Mouse (Mus musculus) MEL (cell line): Measurements from ENCODE around the gene Nup54.

ENCODE experiments used
- CHD1 ChIP-seq: IDR thresholded peaks from 2 replicates; pipeline ENCODE4 v1.6.1; 2012; ENCODE audit warnings: low read depth, mild to moderate bottlenecking, inconsistent platforms, low read length, improper control_type of control experiment
- CTCF ChIP-seq, 3 experiments: IDR thresholded peaks in 2 of 3; conservative IDR thresholded peaks in 1 of 3; 2 replicates each; pipeline ENCODE4 v1.5.1; 2011 to 2012; ENCODE audit warnings: low read length in 3 of 3, low read depth in 2 of 3, mild to moderate bottlenecking in 2 of 3, improper control_type of control experiment in 1 of 3, inconsistent platforms in 1 of 3, mixed read lengths in 1 of 3, moderate library complexity in 1 of 3; ENCODE audit not compliant: control insufficient read depth in 1 of 3, insufficient read depth in 1 of 3, poor library complexity in 1 of 3, severe bottlenecking in 1 of 3
- E2F4 ChIP-seq: IDR thresholded peaks from 2 replicates; pipeline ENCODE4 v1.6.1; 2011; ENCODE audit warnings: low read depth, low read length, improper control_type of control experiment, borderline replicate concordance
- EP300 ChIP-seq, 2 experiments: IDR thresholded peaks; 2 replicates each; pipeline ENCODE4 v1.6.1; 2011; ENCODE audit warnings: improper control_type of control experiment in 2 of 2, low read length in 2 of 2, low read depth in 1 of 2, mild to moderate bottlenecking in 1 of 2
- GABPA ChIP-seq: IDR thresholded peaks from 2 replicates; pipeline ENCODE4 v1.6.1; 2012; ENCODE audit warnings: low read depth, mild to moderate bottlenecking, inconsistent platforms, low read length, improper control_type of control experiment, moderate library complexity
- MAX ChIP-seq: IDR thresholded peaks from 2 replicates; pipeline ENCODE4 v1.6.1; 2011; ENCODE audit warnings: low read length, improper control_type of control experiment
- MXI1 ChIP-seq: IDR thresholded peaks from 2 replicates; pipeline ENCODE4 v1.6.1; 2011; ENCODE audit warnings: mild to moderate bottlenecking, low read depth, low read length, improper control_type of control experiment
- MYC ChIP-seq: IDR thresholded peaks from 2 replicates; pipeline ENCODE4 v1.6.1; 2011; ENCODE audit warnings: low read depth, mild to moderate bottlenecking, low read length, improper control_type of control experiment, moderate library complexity
- NRF1 ChIP-seq: IDR thresholded peaks from 2 replicates; pipeline ENCODE4 v1.6.1; 2014; ENCODE audit warnings: low read depth, mild to moderate bottlenecking, inconsistent platforms, low read length, improper control_type of control experiment, moderate library complexity; ENCODE audit not compliant: poor library complexity, insufficient read depth, severe bottlenecking
- POLR2A ChIP-seq, 2 experiments: IDR thresholded peaks; 2 replicates each; pipeline ENCODE4 v1.6.1; 2011 to 2012; ENCODE audit warnings: low read length in 2 of 2, mild to moderate bottlenecking in 2 of 2, control low read depth in 1 of 2, improper control_type of control experiment in 1 of 2, low read depth in 1 of 2, moderate library complexity in 1 of 2; ENCODE audit not compliant: control insufficient read depth in 1 of 2, insufficient read depth in 1 of 2, poor library complexity in 1 of 2
- TBP ChIP-seq: IDR thresholded peaks from 2 replicates; pipeline ENCODE4 v1.8.0; 2011; ENCODE audit warnings: low read depth, low read length, improper control_type of control experiment
- USF1 ChIP-seq: IDR thresholded peaks from 2 replicates; pipeline ENCODE4 v1.6.1; 2014; ENCODE audit warnings: low read depth, mild to moderate bottlenecking, inconsistent platforms, low read length, improper control_type of control experiment, moderate library complexity
- USF2 ChIP-seq, 2 experiments: IDR thresholded peaks; 2 replicates each; pipeline ENCODE4 v1.6.1; 2011 to 2012; ENCODE audit warnings: improper control_type of control experiment in 2 of 2, low read length in 2 of 2, borderline replicate concordance in 1 of 2, inconsistent platforms in 1 of 2, low read depth in 1 of 2, mild to moderate bottlenecking in 1 of 2; ENCODE audit not compliant: insufficient read depth in 1 of 2
- ZKSCAN1 ChIP-seq: IDR thresholded peaks from 2 replicates; pipeline ENCODE4 v1.6.1; 2012; ENCODE audit warnings: low read depth, mild to moderate bottlenecking, inconsistent platforms, low read length, improper control_type of control experiment, moderate library complexity

DNA sequence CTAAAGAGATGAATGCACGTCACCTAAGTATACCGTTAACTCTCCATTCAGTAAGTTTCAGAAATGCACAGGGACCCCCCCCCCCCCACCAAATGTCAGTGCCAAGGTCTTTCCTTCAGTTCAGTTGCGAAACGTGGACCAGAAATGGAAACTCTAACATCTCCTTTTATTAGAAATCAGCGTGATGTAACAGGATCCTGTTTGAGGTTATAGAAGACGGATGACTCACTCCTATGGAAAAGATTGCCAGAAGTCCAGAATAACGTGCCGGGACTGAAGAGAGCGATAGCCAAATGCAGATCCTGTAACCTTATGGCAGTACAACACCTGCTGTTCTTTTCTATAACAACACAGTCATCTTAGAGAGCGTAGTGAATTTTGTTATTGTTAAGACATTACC is 66.6 kb downstream of the Nup54 start:
- TF ChIP-seq EP300 (IDR thresholded peaks at IDR 0.05; ENCODE audit: low read depth in 1 of 2, low read length in 2 of 2) (no peak), GABPA (no peak), MAX (no peak), USF2 (IDR thresholded peaks at IDR 0.05; ENCODE audit: borderline replicate concordance in 1 of 2, insufficient read depth in 1 of 2, low read depth in 1 of 2, low read length in 2 of 2) (no peak), CTCF (IDR thresholded peaks at IDR 0.05 in 2 of 3, conservative IDR thresholded peaks at IDR 0.05 in 1 of 3; ENCODE audit: control insufficient read depth in 1 of 3, insufficient read depth in 1 of 3, low read depth in 2 of 3, low read length in 3 of 3, poor library complexity in 1 of 3, severe bottlenecking in 1 of 3) (no peak), E2F4 (no peak), TBP (no peak), ZKSCAN1 (no peak), POLR2A (IDR thresholded peaks at IDR 0.05; ENCODE audit: control insufficient read depth in 1 of 2, insufficient read depth in 1 of 2, low read depth in 1 of 2, low read length in 2 of 2, poor library complexity in 1 of 2) (no peak), MYC (no peak), USF1 (no peak), CHD1 (no peak), MXI1 (no peak), NRF1 (no peak)
